Mouse (Mus musculus) spleen, postnatal 4 days (tissue): ENCODE data around the gene Nap1l4.
"Not testable (repeated sequence)": the region's sequence is repeated elsewhere in the genome, so short reads cannot be mapped to it uniquely, and the experiment has no call there.

ENCODE experiments used
- DNase-seq, 2 experiments: peaks; one replicate each; pipeline ENCODE4 v3.0.0; 2022; ENCODE audit warnings: low spot score in 2 of 2

Nap1l4 gene

GRCm38 (mm10) chr7:143548976-143549457 is at the start of gene Nap1l4:
Nap1l4 (minus strand) TSS chr7:143549106.
- peak; percentile 97 to 98 for DNase-seq

GRCm38 (mm10) chr7:143594865-143595264 is 46.0 kb upstream of the Nap1l4 start:
- no peak for DNase-seq

- no peak for DNase-seq
These were observed 43.3 kb upstream of the Nap1l4 start for GRCm38 (mm10) chr7:143592255-143592654.

- no peak for DNase-seq
These were observed 39.1 kb upstream of the Nap1l4 start for GRCm38 (mm10) chr7:143588006-143588405.

- DNase-seq = no peak
These were observed 38.7 kb upstream of the Nap1l4 start for GRCm38 (mm10) chr7:143587586-143587985.

- peak; percentile 72 to 89 for DNase-seq
These were observed 35.0 kb upstream of the Nap1l4 start for GRCm38 (mm10) chr7:143583956-143584355.

GRCm38 (mm10) chr7:143583025-143583424 is 34.1 kb upstream of the Nap1l4 start:
- DNase-seq = no peak

GRCm38 (mm10) chr7:143575751-143576150 is 26.8 kb upstream of the Nap1l4 start:
- no peak for DNase-seq

- DNase-seq = peak in 1 of 2 experiments; percentile 48
These were observed 16.7 kb upstream of the Nap1l4 start for GRCm38 (mm10) chr7:143565648-143566039.

GRCm38 (mm10) chr7:143565015-143565647 is 16.2 kb upstream of the Nap1l4 start:
- peak in 1 of 2 experiments; percentile 30 for DNase-seq

GRCm38 (mm10) chr7:143563787-143564186 is 14.9 kb upstream of the Nap1l4 start:
- DNase-seq = no peak

- DNase-seq = peak; percentile 59 to 77
These were observed 8.7 kb upstream of the Nap1l4 start for GRCm38 (mm10) chr7:143557616-143558015.

GRCm38 (mm10) chr7:143556964-143557610 is 8.2 kb upstream of the Nap1l4 start:
- DNase-seq = peak; percentile 85 to 89

- no peak for DNase-seq
These were observed 798 bp upstream of the Nap1l4 start for GRCm38 (mm10) chr7:143549588-143550220.

- DNase-seq = peak in 1 of 2 experiments; percentile 67
These were observed 510 bp downstream of the Nap1l4 start for GRCm38 (mm10) chr7:143548231-143548961.

GRCm38 (mm10) chr7:143546554-143546953 is 2.4 kb downstream of the Nap1l4 start:
- no peak for DNase-seq

- DNase-seq = peak; percentile 55 to 79
These were observed 4.5 kb downstream of the Nap1l4 start for GRCm38 (mm10) chr7:143544368-143544767.

GRCm38 (mm10) chr7:143538671-143539070 is 10.2 kb downstream of the Nap1l4 start:
- no peak for DNase-seq

GRCm38 (mm10) chr7:143538229-143538628 is 10.7 kb downstream of the Nap1l4 start:
- DNase-seq = not testable (repeated sequence)

GRCm38 (mm10) chr7:143536251-143536650 is 12.7 kb downstream of the Nap1l4 start:
- no peak for DNase-seq

GRCm38 (mm10) chr7:143533284-143533683 is 15.6 kb downstream of the Nap1l4 start:
- DNase-seq = no peak

GRCm38 (mm10) chr7:143532410-143532809 is 16.5 kb downstream of the Nap1l4 start:
- no peak for DNase-seq
